Mouse (Mus musculus) heart, postnatal 4 days (tissue): Measurements from ENCODE around the gene Drd2. TPM values are rescaled to one million over a fixed set of nuclear protein-coding genes. Genes with fewer than 3 reads are reported as not detected.

Experiments
- DNase-seq: peaks from one replicate; pipeline ENCODE4 v3.0.0; 2021
- total RNA-seq, 2 experiments: library from RNA; stranded (reverse); gene quantifications; 2 replicates each; pipeline ENCODE4 v1.2.3; 2021

Gene Drd2
- total RNA-seq, result under 1 TPM; 0.41 to 0.52 TPM

DNA sequence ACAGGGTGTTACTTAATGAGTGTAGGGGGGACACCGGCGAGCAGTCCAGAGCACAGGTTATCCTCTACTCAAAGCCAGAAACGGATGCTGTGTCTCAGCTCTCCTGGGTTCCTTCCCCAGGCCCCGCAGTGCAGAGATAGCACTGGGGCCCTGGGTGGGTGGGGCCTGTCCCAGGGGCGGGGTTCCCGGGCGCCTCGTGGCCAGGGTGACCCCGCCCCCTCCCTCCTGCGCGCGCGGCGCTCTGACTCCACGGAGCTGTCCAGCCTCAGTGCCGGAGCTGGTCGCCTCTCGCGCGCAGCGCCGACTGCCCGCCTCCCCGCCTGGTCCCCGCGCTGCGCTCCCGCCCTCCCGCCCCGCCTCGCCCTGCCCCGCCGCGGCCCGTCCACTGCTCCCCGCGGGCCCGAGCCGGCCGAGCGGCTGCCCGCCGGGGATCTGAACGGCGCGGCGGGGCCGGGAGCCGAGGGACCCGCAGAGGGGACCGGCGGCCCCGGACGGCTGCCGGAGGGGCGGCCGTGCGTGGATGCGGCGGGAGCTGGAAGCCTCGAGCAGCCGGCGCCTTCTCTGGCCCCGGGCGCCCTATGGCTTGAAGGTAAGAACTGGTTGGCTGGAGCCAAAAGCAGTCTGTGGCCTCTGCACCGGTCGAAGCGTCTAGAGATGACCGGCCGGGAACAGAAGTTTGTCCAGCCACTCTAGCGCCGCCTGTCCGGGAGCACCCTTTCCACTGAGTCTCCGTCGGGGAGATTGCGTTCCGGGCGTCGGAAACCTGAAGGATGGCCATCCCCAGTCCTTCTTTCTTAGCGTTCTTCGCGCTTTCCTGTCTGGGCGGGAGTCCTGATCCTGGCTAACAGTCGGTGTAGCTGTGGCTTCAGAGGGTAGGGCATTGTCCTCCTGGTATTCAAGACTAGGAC is at the start of gene Drd2:
Gene Drd2, plus strand, starts transcription at position 492 of the 908 bp plus-strand sequence.
- peak; percentile 50 for DNase-seq

DNA sequence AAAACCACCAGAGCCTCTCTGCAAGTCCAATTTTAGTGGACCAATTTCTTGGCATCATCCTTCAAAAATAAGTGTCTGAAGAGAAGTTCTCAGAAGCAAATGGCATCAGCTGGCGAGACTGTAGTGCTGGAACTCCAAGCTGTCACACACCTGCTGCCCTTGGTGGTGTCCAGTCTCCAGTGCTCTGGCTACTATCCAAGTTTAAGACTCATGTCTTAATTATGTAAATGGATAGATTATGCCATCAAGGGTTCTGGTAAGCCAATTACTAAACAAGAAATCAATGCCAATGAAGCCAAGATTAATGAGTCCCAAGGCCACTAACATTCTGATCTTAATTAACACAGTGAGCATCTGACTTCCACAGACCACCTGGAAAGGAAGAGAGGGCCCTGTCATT is 45.3 kb upstream of the Drd2 start:
- DNase-seq, result no peak

DNA sequence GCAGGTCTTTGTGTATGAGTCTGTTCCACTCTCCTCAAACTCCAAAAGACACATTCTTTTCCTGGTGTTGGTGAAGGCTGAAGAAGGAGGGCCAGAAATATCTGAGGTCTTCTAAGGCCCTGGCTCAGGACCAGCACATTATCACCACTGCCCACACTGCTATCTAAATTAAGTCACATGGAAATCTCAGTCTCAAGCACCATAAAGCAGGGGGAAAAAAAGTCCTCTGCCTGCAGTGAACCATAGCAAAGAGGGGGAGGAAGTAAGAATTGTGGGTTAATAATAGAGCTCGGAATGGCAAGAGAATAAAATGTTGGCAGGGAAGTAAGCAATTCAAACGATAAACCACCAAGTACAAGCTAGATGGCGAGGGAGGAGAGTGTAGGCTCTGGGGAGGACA is 32.9 kb upstream of the Drd2 start:
- peak; percentile 8 for DNase-seq

DNA sequence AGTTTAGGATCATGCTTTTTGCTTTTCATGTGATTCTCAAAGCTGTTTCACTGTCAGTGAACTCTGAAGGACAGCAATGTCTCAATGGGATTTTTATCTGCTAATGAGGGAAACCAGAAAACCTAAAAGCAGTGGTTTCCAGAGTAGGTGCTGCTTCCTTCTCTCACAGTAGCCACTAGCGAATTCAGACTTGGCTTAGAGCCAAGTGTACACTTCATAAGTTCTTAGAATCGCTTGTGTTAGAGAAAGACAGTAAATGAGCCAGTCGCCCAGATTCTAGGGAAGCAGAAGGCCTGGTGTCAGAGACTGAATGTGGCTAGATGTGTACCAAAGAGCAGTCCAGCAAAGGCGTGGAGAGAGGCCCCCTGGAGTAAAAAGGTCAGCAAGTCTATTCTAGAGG is 29.6 kb upstream of the Drd2 start:
- DNase-seq, result no peak

DNA sequence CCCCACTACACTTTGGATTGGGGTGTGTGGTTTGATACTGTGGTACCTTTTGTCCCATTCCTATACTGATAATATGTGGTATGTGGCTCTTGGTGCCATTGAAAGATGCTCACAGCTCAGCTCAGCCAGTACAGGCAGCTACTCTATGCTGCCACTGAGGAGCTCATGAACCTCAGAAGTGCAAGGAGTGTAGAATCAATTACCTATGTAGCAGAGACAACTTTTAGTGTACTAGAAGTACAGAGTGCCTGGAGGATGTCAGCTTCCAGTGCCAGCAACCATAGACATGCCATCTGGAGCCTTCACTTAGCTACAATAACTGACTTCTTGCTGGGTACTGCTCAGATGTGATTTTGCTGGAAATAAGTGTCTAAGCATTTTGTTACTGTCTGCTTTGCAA is 21.8 kb upstream of the Drd2 start:
- no peak for DNase-seq

DNA sequence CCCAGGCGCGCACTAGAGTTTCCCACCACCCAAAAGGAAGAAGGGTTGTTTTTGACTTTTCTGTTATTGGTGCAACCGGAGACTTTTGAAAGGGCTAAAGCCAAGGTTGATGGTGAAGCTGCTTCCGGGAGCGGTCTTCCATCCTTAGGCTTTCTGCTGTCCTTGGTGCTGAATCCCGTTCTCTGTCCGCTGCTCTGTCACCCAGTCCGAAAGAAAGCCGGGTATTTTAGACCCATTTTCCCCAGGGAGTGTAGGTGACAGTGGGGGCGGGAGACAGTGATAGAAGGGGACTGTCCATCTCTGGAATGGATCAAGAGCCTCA is 578 bp downstream of the Drd2 start:
- peak; percentile 73 for DNase-seq

DNA sequence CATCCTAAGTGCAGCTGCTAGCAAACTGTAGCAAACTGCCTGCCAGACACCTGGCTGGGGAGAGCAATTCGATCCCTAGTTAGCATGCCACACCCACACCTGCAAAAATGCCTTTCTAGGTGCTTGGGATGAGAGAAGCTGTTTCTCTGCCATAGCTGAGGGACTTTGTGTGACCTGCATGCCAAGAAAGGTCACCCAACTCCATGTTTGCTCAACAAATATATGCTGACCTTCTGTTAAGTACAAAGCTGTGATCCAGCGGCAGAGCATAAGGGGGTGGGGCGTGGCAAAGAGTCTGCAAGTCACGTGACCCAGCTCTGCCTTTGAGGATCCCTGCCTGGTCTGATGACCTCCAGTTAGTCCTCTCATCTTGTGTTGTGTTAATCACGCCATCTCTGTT is 25.3 kb downstream of the Drd2 start:
- DNase-seq, result no peak

DNA sequence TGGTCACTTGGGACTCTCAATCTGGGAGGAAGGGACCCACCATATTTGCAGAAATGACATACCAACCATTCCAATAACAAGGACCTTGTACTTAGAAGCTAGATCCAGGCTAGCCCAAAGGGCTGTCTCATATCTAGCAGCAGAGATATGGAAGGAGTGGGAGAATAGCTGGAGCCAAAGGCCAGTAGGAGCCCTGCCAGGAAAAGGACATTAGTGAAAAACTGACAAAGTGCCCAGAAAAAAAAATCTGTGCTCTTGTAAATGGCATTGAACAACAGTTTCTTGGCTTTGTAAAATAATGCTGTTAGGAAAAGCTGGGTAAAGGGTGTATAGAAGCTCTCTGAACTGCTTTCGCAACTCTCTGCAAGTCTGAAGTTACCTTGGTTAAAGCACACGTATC is 33.5 kb downstream of the Drd2 start:
- DNase-seq, result no peak

DNA sequence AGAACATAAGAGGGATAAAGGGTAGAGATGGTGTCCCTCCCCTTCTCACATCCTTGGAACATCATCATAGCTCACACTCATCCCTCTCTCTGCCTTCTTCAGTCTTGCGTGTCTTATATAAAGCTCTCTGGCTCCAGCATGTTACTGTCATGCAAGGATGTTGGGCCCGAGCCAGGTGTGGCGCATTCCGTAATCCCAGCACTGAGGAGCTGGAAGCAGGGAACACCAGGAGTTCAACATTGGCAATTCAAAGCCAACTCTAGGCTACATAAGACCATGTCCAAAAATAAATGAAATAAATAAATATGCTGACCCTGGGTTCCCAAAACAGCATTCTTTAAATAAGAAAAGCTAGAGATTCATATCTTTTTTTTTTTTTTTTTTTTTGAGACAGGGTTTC is 39.5 kb downstream of the Drd2 start:
- peak; percentile 46 for DNase-seq

DNA sequence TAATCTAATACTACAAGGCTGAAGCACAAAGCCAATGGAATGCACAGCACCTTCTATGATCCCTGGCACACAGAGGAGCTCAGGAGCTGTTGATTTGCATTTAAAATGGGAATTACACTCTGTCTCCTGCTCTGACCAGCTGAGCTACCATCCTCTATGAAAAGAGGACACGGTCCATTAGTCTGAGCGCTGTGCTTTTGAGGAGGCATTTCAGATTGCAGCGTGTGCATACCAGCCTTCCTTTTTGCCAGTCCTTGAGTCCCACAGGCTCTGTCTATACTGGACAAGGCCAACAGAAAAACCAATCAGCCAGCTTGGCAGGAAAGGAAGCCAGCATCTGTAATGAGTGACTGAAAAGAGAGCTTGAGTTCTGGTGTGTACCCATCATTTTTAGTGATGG is 43.6 kb downstream of the Drd2 start:
- DNase-seq, result no peak

DNA sequence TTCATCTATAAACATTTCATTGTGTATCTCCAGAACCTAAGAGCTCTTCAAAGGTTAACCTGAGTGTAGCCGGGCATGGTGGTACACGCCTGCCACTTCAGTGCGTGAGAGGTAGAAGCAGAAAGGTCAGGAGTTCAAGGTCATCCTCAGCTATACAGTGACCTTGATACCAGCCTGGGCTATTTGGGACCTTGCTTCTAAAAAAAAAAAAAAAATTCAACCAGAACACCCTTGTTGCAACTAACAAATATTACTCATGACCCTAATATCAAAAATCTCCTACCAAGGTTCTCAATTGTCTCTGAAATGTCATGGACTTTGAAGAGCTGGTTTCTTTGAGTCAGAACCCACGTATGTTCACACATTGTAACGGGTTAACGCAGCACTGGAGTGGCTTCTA is 44.4 kb downstream of the Drd2 start:
- DNase-seq, result no peak

DNA sequence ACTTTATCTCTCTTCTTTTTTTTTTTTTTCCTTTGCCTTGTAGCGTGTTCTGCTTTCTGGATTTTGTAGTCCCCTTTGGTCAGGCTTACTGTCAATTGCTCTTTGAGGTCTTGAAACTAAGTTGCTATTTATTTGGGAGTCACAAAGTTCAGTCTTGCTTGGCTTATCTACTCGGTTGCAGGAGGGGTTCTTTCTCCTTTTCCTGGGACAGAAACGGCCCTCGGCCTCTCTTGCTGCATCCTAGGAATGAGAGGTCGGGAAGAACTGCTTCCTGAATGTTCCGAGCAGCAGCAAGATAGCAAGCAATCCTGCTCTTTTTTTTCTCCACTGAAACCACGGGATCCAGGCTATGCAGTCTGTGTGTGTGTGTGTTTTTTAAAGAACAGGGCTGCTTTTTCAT is 44.9 kb downstream of the Drd2 start:
- peak; percentile 21 for DNase-seq

DNA sequence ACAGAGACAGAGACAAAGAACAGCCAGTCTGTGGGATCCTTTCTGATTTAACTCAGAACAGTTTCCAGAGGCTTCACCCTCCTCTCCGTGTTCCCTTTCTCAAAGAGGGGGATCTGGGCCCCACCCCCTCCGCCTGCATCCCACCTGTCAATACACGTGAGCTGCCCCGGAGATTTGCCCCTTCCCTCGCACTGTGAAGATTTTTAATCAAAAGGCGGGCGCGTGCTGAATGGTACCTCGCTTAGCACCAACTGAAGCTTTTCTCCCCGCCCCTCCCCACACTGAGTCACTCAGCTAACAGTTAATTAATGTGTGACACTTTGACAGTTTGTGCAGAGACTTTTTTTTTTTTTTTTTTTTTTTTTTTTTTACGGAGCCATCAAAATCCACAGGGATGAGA is 45.7 kb downstream of the Drd2 start:
- peak; percentile 19 for DNase-seq

DNA sequence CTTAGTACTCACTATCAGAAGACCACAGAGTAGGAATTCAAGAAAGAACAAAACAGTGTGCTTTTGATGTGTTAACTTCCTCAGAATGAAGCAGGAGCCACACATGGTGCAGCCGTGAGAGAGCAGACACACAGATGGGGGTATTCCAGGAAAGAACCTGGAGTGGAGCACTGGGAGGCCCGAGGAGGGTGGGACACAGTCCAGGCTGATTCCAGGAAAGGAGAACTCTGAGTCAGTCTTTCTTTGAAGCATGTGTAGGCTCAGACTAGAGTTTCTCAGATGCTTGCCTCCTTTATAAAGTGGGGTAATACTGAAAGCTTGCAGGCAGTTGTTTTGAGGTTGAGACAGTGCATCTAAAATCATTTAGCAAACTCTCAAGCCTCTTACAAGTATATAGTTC is 51.8 kb downstream of the Drd2 start:
- no peak for DNase-seq

DNA sequence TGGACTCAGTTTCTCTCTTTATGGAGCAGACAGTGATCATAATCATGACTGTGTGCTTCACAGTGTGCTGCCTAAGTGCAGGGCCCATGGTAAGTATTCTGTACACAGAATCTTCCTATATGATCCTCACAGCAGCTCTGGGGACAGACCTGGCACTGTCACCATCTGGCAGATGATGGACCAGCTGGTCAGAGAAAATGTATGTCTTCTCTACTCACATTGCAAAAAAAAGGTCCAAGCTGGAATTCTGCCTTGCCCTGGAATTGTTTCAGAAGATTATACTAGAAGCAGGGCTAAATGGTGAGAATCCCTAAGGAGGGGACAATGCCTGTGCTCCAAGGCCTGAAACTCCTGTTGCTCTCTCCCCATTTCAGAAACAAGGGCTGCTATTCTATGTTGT is 55.6 kb downstream of the Drd2 start:
- DNase-seq, result no peak

DNA sequence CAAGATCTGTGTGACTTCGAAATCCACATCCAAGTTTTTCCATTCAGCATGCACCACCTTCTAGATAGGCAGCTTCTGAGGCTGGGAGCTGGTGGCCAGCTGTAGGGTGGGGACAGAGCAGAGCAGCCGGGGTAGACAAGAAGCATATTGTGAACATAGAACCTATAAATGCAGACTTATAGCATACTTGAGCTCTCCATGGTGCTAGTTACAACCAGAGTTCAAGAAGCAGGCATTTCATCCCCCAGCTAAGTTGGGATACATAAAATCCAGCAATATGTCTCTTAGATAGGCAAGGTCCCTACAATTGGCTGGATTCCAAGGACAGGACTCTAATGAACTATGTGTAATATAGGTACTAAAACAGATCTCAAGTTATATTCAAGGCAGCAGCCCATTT is 63.3 kb downstream of the Drd2 start:
- no peak for DNase-seq

DNA sequence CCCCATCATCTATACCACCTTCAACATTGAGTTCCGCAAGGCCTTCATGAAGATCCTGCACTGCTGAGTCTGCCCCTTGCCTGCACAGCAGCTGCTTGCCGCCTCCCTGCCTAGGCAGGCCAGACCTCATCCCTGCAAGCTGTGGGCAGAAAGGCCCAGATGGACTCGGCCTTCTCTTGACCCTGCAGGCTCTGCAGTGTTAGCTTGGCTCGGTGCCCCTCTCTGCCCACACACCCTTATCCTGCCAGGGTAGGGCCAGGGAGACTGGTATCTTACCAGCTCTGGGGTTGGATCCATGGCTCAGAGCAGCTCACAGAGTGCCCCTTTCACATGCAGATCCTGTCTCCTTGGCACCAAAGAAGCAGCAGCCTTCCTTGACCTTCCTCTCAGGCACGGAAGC is 66.6 kb downstream of the Drd2 start:
- DNase-seq, result no peak

DNA sequence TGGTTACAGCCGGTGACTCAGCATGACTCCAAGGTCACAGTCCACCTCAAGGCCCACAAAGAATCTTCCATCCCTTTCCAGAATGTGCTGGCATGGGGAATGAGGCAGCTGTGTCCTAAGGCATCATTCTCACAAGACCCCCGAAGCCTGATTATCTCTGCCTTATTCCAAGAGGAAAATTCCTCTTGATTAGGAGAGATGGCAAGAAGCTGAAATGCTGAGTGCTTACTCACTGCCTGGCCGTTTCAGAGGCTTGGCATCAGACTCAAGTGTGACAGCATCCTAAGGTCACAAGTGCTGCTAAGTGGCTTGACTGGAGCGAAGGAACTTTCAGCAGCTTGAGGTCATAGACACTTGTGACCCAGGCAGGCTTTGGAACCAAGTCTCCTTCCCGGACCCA is 70.2 kb downstream of the Drd2 start:
- no peak for DNase-seq

DNA sequence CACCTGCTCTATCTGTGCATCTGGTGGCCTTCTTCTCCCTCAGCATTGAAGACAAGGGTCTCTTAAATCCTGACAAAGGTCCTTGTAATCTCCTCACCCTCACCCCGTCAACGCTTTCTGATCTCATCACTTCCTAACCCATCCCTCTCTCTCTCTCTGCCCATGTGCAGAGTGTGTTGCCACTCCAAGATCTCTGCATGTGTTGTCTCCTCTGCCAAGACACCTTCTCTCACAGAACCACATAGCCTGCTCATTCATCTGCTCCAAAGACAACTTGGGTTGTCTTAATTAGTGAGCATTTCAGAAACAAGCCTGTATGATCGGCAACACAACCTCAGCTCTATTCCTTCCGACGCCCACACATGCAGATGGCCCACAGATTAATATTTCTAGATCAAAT is 83.4 kb downstream of the Drd2 start:
- DNase-seq, result no peak

DNA sequence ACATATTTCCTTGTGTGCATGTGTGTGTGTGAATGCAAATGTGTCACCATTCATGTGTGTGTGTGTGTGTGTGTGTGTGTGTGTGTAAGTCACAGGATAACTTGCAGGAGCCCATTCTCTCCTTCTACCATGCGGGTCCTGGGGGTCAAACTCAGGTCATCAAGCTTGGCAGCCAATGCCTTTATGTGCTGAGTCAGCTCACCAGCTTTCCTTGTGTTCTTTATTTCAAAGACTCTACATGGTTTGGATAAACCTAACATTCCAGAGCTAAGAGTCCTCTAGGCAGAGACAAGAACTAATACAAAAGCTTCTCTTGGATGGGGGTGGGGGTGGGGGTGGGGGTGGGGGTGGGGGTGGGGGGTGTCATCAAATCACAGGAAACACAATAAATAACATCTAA is 85.2 kb downstream of the Drd2 start:
- DNase-seq, result no peak

DNA sequence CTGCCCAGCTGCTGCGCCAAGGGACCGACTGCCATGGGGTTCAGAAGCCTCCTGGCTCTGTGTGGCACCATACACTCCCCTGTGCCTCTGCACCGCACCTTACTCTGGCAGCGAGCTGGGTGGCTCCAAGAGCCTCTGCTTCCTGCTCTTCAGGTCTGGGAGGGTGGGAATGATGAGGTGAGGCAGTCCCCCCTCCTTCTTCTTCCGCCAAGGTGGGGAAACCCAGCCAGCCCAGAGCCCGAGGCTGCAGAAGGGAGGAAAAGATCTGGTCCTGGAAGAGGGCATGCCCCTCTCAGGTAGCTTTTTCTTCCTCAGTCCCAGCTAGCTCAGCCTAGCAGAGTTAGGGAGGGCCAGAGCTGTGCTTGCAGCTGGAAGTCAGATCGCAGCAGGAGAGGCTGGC is 86.5 kb downstream of the Drd2 start, which contains the start of gene Ankk1:
Gene Ankk1, minus strand, starts transcription at position 101 of the 400 bp plus-strand sequence.
- no peak for DNase-seq

DNA sequence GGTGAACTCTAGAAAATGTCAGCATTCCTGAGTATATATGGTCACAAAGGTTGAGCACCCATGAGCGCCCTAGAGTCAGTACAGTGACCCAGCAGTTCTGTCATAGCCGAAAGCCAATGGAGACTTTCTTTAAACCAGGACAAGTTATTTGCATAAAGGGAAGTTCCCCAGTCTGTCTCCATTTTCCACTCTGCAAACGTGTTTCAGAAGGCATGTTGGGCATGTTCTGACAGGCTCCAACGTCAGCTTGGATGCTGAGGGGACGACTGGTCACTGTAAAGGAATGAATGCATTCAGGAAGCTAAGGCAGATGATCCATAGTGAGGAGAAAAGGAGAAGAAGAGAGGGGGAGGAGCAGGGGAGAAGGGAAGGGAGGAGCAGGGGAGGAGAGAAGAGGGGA is 87.1 kb downstream of the Drd2 start:
- DNase-seq, result no peak

DNA sequence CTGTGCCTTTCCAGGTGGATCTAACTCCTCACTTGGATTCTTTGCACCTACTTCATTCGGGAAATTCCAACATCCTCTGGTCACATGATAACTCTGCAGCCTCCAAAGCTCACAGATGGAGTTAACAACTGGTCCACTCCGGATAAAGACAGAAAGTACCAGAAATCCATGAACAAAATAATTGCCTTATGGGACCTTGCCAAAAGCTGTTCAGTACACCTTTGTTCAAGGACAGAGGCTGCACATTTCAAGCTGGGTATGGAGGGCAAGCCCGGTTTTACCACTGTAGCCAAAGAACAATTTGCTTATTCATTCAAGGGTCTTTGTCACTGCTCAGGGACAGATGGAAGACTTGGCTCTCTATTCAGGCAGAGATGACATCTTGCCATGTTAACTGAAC is 102.2 kb downstream of the Drd2 start:
- no peak for DNase-seq

DNA sequence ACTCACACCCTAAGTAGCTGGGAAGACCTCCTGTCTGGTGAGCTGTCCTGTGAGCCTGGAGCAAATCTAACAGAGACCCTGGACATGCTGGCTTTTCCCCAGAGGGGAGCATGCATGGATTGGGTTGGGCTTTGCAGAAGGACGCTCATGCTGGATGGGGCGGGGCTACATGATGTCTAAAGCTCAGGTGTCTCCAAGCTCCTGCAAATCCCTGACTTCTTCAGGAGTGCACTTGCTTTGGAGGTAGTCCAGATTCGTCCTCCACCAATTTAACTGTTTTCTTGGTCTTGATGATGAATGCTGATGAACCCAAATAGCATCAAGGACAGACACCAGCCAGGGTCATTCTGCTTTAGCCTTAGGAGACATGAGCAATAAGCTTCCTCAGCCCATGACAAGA is 110.1 kb downstream of the Drd2 start:
- DNase-seq, result no peak

DNA sequence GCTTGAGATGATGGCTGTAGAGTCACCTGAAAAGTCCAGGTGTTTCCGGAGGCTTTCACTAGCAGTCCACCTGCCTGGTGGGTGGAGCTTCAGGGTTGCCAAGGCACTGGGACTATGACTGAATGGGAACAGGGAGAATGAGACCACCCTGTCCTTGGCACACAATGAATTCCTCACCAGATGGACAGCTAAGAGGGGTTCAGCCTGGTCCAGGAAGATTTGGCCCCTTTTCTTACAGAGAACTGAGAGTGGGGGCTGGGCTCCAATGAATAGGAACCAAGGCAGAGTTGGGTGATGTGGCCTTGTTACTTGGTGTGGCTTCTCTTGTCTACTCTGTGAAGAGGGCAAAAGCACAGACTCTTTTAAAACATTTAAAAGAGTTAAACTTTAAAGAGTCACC is 112.0 kb downstream of the Drd2 start:
- no peak for DNase-seq
